Mouse (Mus musculus) forebrain, embryonic 10.5 days (tissue): ENCODE results near the gene Ugt1a8. TPM values are rescaled to one million over a fixed set of nuclear protein-coding genes. Genes with fewer than 3 reads are reported as not detected.

Experiments
- DNase-seq: peaks from one replicate; pipeline ENCODE4 v3.0.0-alpha.2; 2017; ENCODE audit warnings: low spot score; ENCODE audit errors: extremely low spot score
- H3K27ac ChIP-seq: fragments of 300-500 bp; sonication (generic); 2 replicates; pipeline ENCODE4 v1.5.1; 2016; ENCODE audit warnings: mild to moderate bottlenecking
- H3K27me3 ChIP-seq: fragments of 300-500 bp; sonication (generic); 2 replicates; pipeline ENCODE4 v1.6.1; 2016; ENCODE audit warnings: mild to moderate bottlenecking; ENCODE audit not compliant: poor library complexity, severe bottlenecking
- H3K36me3 ChIP-seq: fragments of 300-500 bp; sonication (generic); replicated peaks from 2 replicates; pipeline ENCODE4 v1.6.1; 2016; ENCODE audit warnings: mild to moderate bottlenecking, moderate library complexity
- H3K4me1 ChIP-seq: fragments of 300-500 bp; sonication (generic); 2 replicates; pipeline ENCODE4 v1.6.1; 2016
- H3K4me3 ChIP-seq: fragments of 300-500 bp; sonication (generic); 2 replicates; pipeline ENCODE4 v1.5.1; 2016; ENCODE audit warnings: mild to moderate bottlenecking, moderate library complexity
- H3K9me3 ChIP-seq: fragments of 300-500 bp; sonication (generic); 2 replicates; pipeline ENCODE4 v1.6.1; 2016; ENCODE audit warnings: mild to moderate bottlenecking, moderate library complexity
- WGBS: fragments of 180-500 bp; shearing (Covaris S2); methylation state at CpG from one replicate; pipeline ENCODE4 v1.1.7; 2016; 5-methylcytosine and 5-hydroxymethylcytosine counted together
- polyA plus RNA-seq: library from polyadenylated mRNA; unstranded; fragments of >200 nt; fragmentation: Nextera tagmentation; extraction: Ambion mirVana; gene quantifications from 2 replicates; pipeline ENCODE4 v1.2.1, GENCODE M21; 2016

Ugt1a8 gene
- polyA plus RNA-seq, 1 experiment from 2014 or later: not detected

GRCm38 (mm10) chr1:88256886-88257663, 169.5 kb downstream of the Ugt1a8 start:
- Histone ChIP-seq H3K4me3 (no peak overlapping the region), H3K27me3 (no peaks in the 10 kb centered on the region), H3K9me3 (peaks cover 100% of the 10 kb centered on the region), H3K27ac (no peak overlapping the region), H3K4me1 (no peaks in the 10 kb centered on the region), H3K36me3 (peaks cover 29% of the 10 kb centered on the region)
- WGBS: 82% methylated on average over 10 of the region's 10 CpGs
- DNase-seq: no peak

GRCm38 (mm10) chr1:88257681-88258080, 170.1 kb downstream of the Ugt1a8 start:
- no peak for DNase-seq
- 82% methylated on average over 6 of the region's 6 CpGs for WGBS
- Histone ChIP-seq H3K4me3 (no peak overlapping the region), H3K9me3 (peaks cover 100% of the 10 kb centered on the region), H3K27me3 (no peaks in the 10 kb centered on the region), H3K4me1 (no peaks in the 10 kb centered on the region), H3K27ac (no peak overlapping the region), H3K36me3 (peaks cover 35% of the 10 kb centered on the region)

- Histone ChIP-seq H3K27me3 (no peaks in the 10 kb centered on the region), H3K36me3 (peaks cover 42% of the 10 kb centered on the region), H3K4me3 (no peak overlapping the region), H3K9me3 (peaks cover 100% of the 10 kb centered on the region), H3K27ac (no peak overlapping the region), H3K4me1 (no peaks in the 10 kb centered on the region)
- DNase-seq: no peak
- 73% methylated on average over 6 of the region's 6 CpGs for WGBS
These were observed 170.7 kb downstream of the Ugt1a8 start for GRCm38 (mm10) chr1:88258361-88258760.

GRCm38 (mm10) chr1:88258881-88259642, 171.4 kb downstream of the Ugt1a8 start:
- Histone ChIP-seq H3K27ac (no peak overlapping the region), H3K4me3 (no peak overlapping the region), H3K36me3 (peaks cover 49% of the 10 kb centered on the region), H3K4me1 (no peaks in the 10 kb centered on the region), H3K27me3 (no peaks in the 10 kb centered on the region), H3K9me3 (peaks cover 100% of the 10 kb centered on the region)
- DNase-seq: no peak
- WGBS: 80% methylated on average over 8 of the region's 8 CpGs

GRCm38 (mm10) chr1:88259643-88260024, 172.0 kb downstream of the Ugt1a8 start:
- Histone ChIP-seq H3K4me3 (no peak overlapping the region), H3K27ac (no peak overlapping the region), H3K27me3 (no peaks in the 10 kb centered on the region), H3K9me3 (peaks cover 100% of the 10 kb centered on the region), H3K36me3 (peaks cover 54% of the 10 kb centered on the region), H3K4me1 (no peaks in the 10 kb centered on the region)
- DNase-seq: no peak
- 81% methylated on average over 4 of the region's 4 CpGs for WGBS

- no peak overlapping the region for H3K4me3 ChIP-seq
- H3K36me3 ChIP-seq: peaks cover 59% of the 10 kb centered on the region
- no peaks in the 10 kb centered on the region for H3K27me3 ChIP-seq
- no peak overlapping the region for H3K27ac ChIP-seq
- WGBS: 87% methylated on average over 6 of the region's 6 CpGs
- H3K9me3 ChIP-seq: peaks cover 100% of the 10 kb centered on the region
- no peak for DNase-seq
- no peaks in the 10 kb centered on the region for H3K4me1 ChIP-seq
These were observed 172.5 kb downstream of the Ugt1a8 start for GRCm38 (mm10) chr1:88260114-88260513.

- Histone ChIP-seq H3K27me3 (no peaks in the 10 kb centered on the region), H3K27ac (no peak overlapping the region), H3K36me3 (peaks cover 66% of the 10 kb centered on the region), H3K9me3 (peaks cover 100% of the 10 kb centered on the region), H3K4me1 (no peaks in the 10 kb centered on the region), H3K4me3 (no peak overlapping the region)
- DNase-seq: no peak
- WGBS: 86% methylated on average over 10 of the region's 10 CpGs
These were observed 173.2 kb downstream of the Ugt1a8 start for GRCm38 (mm10) chr1:88260604-88261377.

GRCm38 (mm10) chr1:88261706-88262105, 174.1 kb downstream of the Ugt1a8 start:
- 89% methylated on average over 7 of the region's 7 CpGs for WGBS
- Histone ChIP-seq H3K27me3 (no peaks in the 10 kb centered on the region), H3K27ac (no peak overlapping the region), H3K9me3 (peaks cover 99% of the 10 kb centered on the region), H3K4me3 (no peak overlapping the region), H3K4me1 (no peaks in the 10 kb centered on the region), H3K36me3 (peaks cover 75% of the 10 kb centered on the region)
- no peak for DNase-seq

- Histone ChIP-seq H3K36me3 (peaks cover 80% of the 10 kb centered on the region), H3K9me3 (peaks cover 99% of the 10 kb centered on the region), H3K27ac (no peak overlapping the region), H3K4me1 (no peaks in the 10 kb centered on the region), H3K4me3 (no peak overlapping the region), H3K27me3 (no peaks in the 10 kb centered on the region)
- no peak for DNase-seq
- 89% methylated on average over 4 of the region's 4 CpGs for WGBS
These were observed 174.6 kb downstream of the Ugt1a8 start for GRCm38 (mm10) chr1:88262255-88262654.

- Histone ChIP-seq H3K9me3 (peaks cover 99% of the 10 kb centered on the region), H3K27me3 (no peaks in the 10 kb centered on the region)
- WGBS: 78% methylated on average over 6 of the region's 6 CpGs
These were observed 175.3 kb downstream of the Ugt1a8 start for GRCm38 (mm10) chr1:88262961-88263360.

GRCm38 (mm10) chr1:88263778-88264177, 176.2 kb downstream of the Ugt1a8 start:
- 90% methylated on average over 5 of the region's 5 CpGs for WGBS

More at GRCm38 (mm10) chr1:88262961-88263360, 175.3 kb downstream of the Ugt1a8 start:
- H3K36me3 ChIP-seq: peaks cover 88% of the 10 kb centered on the region
- H3K4me3 ChIP-seq: no peak overlapping the region
- H3K4me1 ChIP-seq: no peaks in the 10 kb centered on the region
- H3K27ac ChIP-seq: no peak overlapping the region
- no peak for DNase-seq

GRCm38 (mm10) chr1:88264237-88264868, 176.7 kb downstream of the Ugt1a8 start:
- Histone ChIP-seq H3K9me3 (peaks cover 93% of the 10 kb centered on the region), H3K4me1 (no peaks in the 10 kb centered on the region), H3K27ac (no peak overlapping the region), H3K27me3 (no peaks in the 10 kb centered on the region), H3K36me3 (peaks cover 100% of the 10 kb centered on the region), H3K4me3 (no peak overlapping the region)
- no peak for DNase-seq
- 89% methylated on average over 7 of the region's 7 CpGs for WGBS

More at GRCm38 (mm10) chr1:88263778-88264177, 176.2 kb downstream of the Ugt1a8 start:
- H3K36me3 ChIP-seq: peaks cover 96% of the 10 kb centered on the region
- DNase-seq: no peak
- H3K27ac ChIP-seq: no peak overlapping the region
- peaks cover 96% of the 10 kb centered on the region for H3K9me3 ChIP-seq
- no peaks in the 10 kb centered on the region for H3K4me1 ChIP-seq
- H3K27me3 ChIP-seq: no peaks in the 10 kb centered on the region
- no peak overlapping the region for H3K4me3 ChIP-seq
